Mouse (Mus musculus): ENCODE data around the gene Greb1. TPM values are rescaled to one million over a fixed set of nuclear protein-coding genes. Genes with fewer than 3 reads are reported as not detected.

Gene Greb1
- total and polyA plus RNA-seq, 3 experiments: not detected

- H3K27ac ChIP-seq (ENCODE audit: control insufficient read depth, low read depth, low read length): no peak overlapping the region
- TF ChIP-seq NELFE (IDR thresholded peaks at IDR 0.05; ENCODE audit: low read depth, low read length) (no peak), POLR2A (IDR thresholded peaks at IDR 0.05; ENCODE audit: control insufficient read depth in 1 of 2, insufficient read depth in 1 of 2, low read depth in 1 of 2, low read length in 2 of 2, poor library complexity in 1 of 2) (no peak), EP300 (IDR thresholded peaks at IDR 0.05; ENCODE audit: low read depth in 1 of 2, low read length in 2 of 2) (no peak), ZMIZ1 (IDR thresholded peaks at IDR 0.05; ENCODE audit: low read depth, low read length) (no peak), BHLHE40 (IDR thresholded peaks at IDR 0.05; ENCODE audit: borderline replicate concordance, low read depth, low read length) (no peak), HCFC1 (IDR thresholded peaks at IDR 0.05; ENCODE audit: low read depth, low read length) (no peak), CHD1 (IDR thresholded peaks at IDR 0.05; ENCODE audit: low read depth, low read length) (no peak), GABPA (IDR thresholded peaks at IDR 0.05; ENCODE audit: low read depth, low read length) (no peak), ELF1 (IDR thresholded peaks at IDR 0.05; ENCODE audit: low read depth, low read length) (no peak), TAL1 (IDR thresholded peaks at IDR 0.05; ENCODE audit: low read length) (no peak), SIN3A (IDR thresholded peaks at IDR 0.05; ENCODE audit: low read length) (no peak)
These were observed 169.9 kb downstream of the Greb1 start for GRCm38 (mm10) chr12:16630866-16631185.

GRCm38 (mm10) chr12:16630152-16630865 lies 170.4 kb downstream of the Greb1 start:
- Histone ChIP-seq H3K4me1 (ENCODE audit: control insufficient read depth in 1 of 2, insufficient read depth in 2 of 2, low read length in 2 of 2) (peaks cover 0 to 6% of the 10 kb centered on the region in 2 experiments; a peak in 1 of 4 replicates), H3K36me3 (ENCODE audit: control insufficient read depth in 1 of 2, insufficient read depth in 2 of 2, low read length in 2 of 2) (no peaks in the 10 kb centered on the region)

More at GRCm38 (mm10) chr12:16630866-16631185, 169.9 kb downstream of the Greb1 start:
- no peak overlapping the region for H3K9ac ChIP-seq (ENCODE audit: control insufficient read depth, low read depth, low read length, poor library complexity, severe bottlenecking)
- no peaks in the 10 kb centered on the region for H3K36me3 ChIP-seq (ENCODE audit: control insufficient read depth in 1 of 2, insufficient read depth in 2 of 2, low read length in 2 of 2)
- H3K9me3 ChIP-seq (replicated peaks; ENCODE audit: insufficient read depth, low read length): no peaks in the 10 kb centered on the region
- H3K4me3 ChIP-seq (ENCODE audit: control insufficient read depth in 1 of 2, insufficient read depth in 1 of 2, low read depth in 2 of 2, low read length in 2 of 2): no peak overlapping the region
- DNase-seq (ENCODE audit: low read depth, low spot score): no peak
- H3K79me2 ChIP-seq (ENCODE audit: control insufficient read depth, insufficient read depth, low read length, poor library complexity): no peaks in the 10 kb centered on the region
- no peaks in the 10 kb centered on the region; a peak in 1 of 4 replicates for H3K27me3 ChIP-seq (ENCODE audit: control insufficient read depth in 1 of 2, insufficient read depth in 2 of 2, low read length in 2 of 2)
- peaks cover 0 to 6% of the 10 kb centered on the region in 2 experiments; a peak in 1 of 4 replicates for H3K4me1 ChIP-seq (ENCODE audit: control insufficient read depth in 1 of 2, insufficient read depth in 2 of 2, low read length in 2 of 2)

More at GRCm38 (mm10) chr12:16630152-16630865, 170.4 kb downstream of the Greb1 start:
- no peak overlapping the region for H3K4me3 ChIP-seq (ENCODE audit: control insufficient read depth in 1 of 2, insufficient read depth in 1 of 2, low read depth in 2 of 2, low read length in 2 of 2)
- no peak overlapping the region for H3K27ac ChIP-seq (ENCODE audit: control insufficient read depth, low read depth, low read length)
- no peaks in the 10 kb centered on the region for H3K27me3 ChIP-seq (ENCODE audit: control insufficient read depth in 1 of 2, insufficient read depth in 2 of 2, low read length in 2 of 2)
- H3K9me3 ChIP-seq (replicated peaks; ENCODE audit: insufficient read depth, low read length): no peaks in the 10 kb centered on the region
- no peaks in the 10 kb centered on the region for H3K79me2 ChIP-seq (ENCODE audit: control insufficient read depth, insufficient read depth, low read length, poor library complexity)
- DNase-seq (ENCODE audit: low read depth, low spot score): no peak
- TF ChIP-seq GABPA (IDR thresholded peaks at IDR 0.05; ENCODE audit: low read depth, low read length) (no peak), MAFK (IDR thresholded peaks at IDR 0.05; ENCODE audit: borderline replicate concordance, low read depth, low read length) (no peak), RCOR1 (IDR thresholded peaks at IDR 0.05; ENCODE audit: low read depth, low read length) (no peak), ZMIZ1 (IDR thresholded peaks at IDR 0.05; ENCODE audit: low read depth, low read length) (no peak), CHD1 (IDR thresholded peaks at IDR 0.05; ENCODE audit: low read depth, low read length) (no peak), GATA1 (IDR thresholded peaks at IDR 0.05; ENCODE audit: low read depth, low read length) (no peak), MYC (IDR thresholded peaks at IDR 0.05; ENCODE audit: low read depth, low read length) (no peak), JUND (IDR thresholded peaks at IDR 0.05; ENCODE audit: low read depth, low read length) (no peak), MXI1 (IDR thresholded peaks at IDR 0.05; ENCODE audit: low read depth, low read length) (no peak)
- H3K9ac ChIP-seq (ENCODE audit: control insufficient read depth, low read depth, low read length, poor library complexity, severe bottlenecking): no peak overlapping the region

Other genes starting within 250 kb of the Greb1 start
- gene Lpin1, start 189.9 kb downstream of the Greb1 start, total RNA-seq (2012; rRNA removed): 1.2 and 1.7 TPM in 2 replicates
- 1 to 10 TPM in 1 of 2 experiments, not detected in 1; 3.9 TPM for gene Lpin1, start 189.9 kb downstream of the Greb1 start, polyA plus RNA-seq (2012; ENCODE audit: insufficient read depth in 1 of 2, insufficient read length in 2 of 2, low read depth in 1 of 2, low replicate concordance in 2 of 2, missing spikeins in 1 of 2)
- gene Ntsr2, start 147.5 kb downstream of the Greb1 start, total RNA-seq (2012; rRNA removed): not detected in 2 replicates
- gene Ntsr2, start 147.5 kb downstream of the Greb1 start, polyA plus RNA-seq (2012; ENCODE audit: insufficient read depth in 1 of 2, insufficient read length in 2 of 2, low read depth in 1 of 2, low replicate concordance in 2 of 2, missing spikeins in 1 of 2): not detected
- 28.5 and 35.4 TPM in 2 replicates for gene E2f6, start 10.1 kb upstream of the Greb1 start, total RNA-seq (2012; rRNA removed)
- gene E2f6, start 10.1 kb upstream of the Greb1 start, polyA plus RNA-seq (2012; ENCODE audit: insufficient read depth in 1 of 2, insufficient read length in 2 of 2, low read depth in 1 of 2, low replicate concordance in 2 of 2, missing spikeins in 1 of 2): 10 to 100 TPM in 1 of 2 experiments, not detected in 1; 67.0 TPM
- gene Rock2, start 94.0 kb upstream of the Greb1 start, total RNA-seq (2012; rRNA removed): 10.9 and 12.2 TPM in 2 replicates
- gene Rock2, start 94.0 kb upstream of the Greb1 start, polyA plus RNA-seq (2012; ENCODE audit: insufficient read depth in 1 of 2, insufficient read length in 2 of 2, low read depth in 1 of 2, low replicate concordance in 2 of 2, missing spikeins in 1 of 2): 10 to 100 TPM; 14.4 to 46.4 TPM
- 5.2 and 5.7 TPM in 2 replicates for gene Pqlc3, start 199.5 kb upstream of the Greb1 start, total RNA-seq (2012; rRNA removed)
- gene Pqlc3, start 199.5 kb upstream of the Greb1 start, polyA plus RNA-seq (2012; ENCODE audit: insufficient read depth in 1 of 2, insufficient read length in 2 of 2, low read depth in 1 of 2, low replicate concordance in 2 of 2, missing spikeins in 1 of 2): 10 to 100 TPM in 1 of 2 experiments, not detected in 1; 13.1 TPM
- gene 2410004P03Rik, start 210.8 kb upstream of the Greb1 start, total RNA-seq (2012; rRNA removed): not detected in 2 replicates
- gene 2410004P03Rik, start 210.8 kb upstream of the Greb1 start, polyA plus RNA-seq (2012; ENCODE audit: insufficient read depth in 1 of 2, insufficient read length in 2 of 2, low read depth in 1 of 2, low replicate concordance in 2 of 2, missing spikeins in 1 of 2): under 1 TPM in 1 of 2 experiments, not detected in 1; 0.03 TPM